Mouse (Mus musculus) adrenal gland, adult 2 months (tissue): ENCODE data around the gene Zfp866. TPM values are rescaled to one million over a fixed set of nuclear protein-coding genes. Genes with fewer than 3 reads are reported as not detected.

Source experiments
- DNase-seq: peaks from one replicate; pipeline ENCODE4 v3.0.0; 2021
- polyA plus RNA-seq: library from polyadenylated mRNA; depleted of rRNA; stranded (reverse); fragments of >200 nt; gene quantifications from 2 replicates; pipeline ENCODE4 v1.2.3, GENCODE M21; 2012; rRNA removed
- total RNA-seq, 2 experiments: library from RNA; stranded (reverse); gene quantifications; 2 replicates each; pipeline ENCODE4 v1.2.3; 2021

Gene Zfp866
- total and polyA plus RNA-seq, 3 experiments, result 3.5 to 21.4 (median 19.5) TPM

GRCm38 (mm10) chr8:69716403-69717231, 74.4 kb downstream of the Zfp866 start:
- peak; percentile 96 for DNase-seq

- no peak for DNase-seq
Observed at GRCm38 (mm10) chr8:69715366-69715765, 75.6 kb downstream of the Zfp866 start.

GRCm38 (mm10) chr8:69713516-69713915, 77.5 kb downstream of the Zfp866 start:
- DNase-seq, result no peak

Other genes starting within 250 kb of the Zfp866 start
- gene Zfp868, start 165.6 kb downstream of the Zfp866 start, total RNA-seq, result 10 to 100 TPM; 11.2 to 13.5 TPM
- 2.9 and 4.4 TPM in 2 replicates for gene Zfp868, start 165.6 kb downstream of the Zfp866 start, polyA plus RNA-seq
- gene Zfp964, start 136.7 kb downstream of the Zfp866 start, total RNA-seq, result 1 to 10 TPM; 2.0 to 2.9 TPM
- 0.18 and 0.21 TPM in 2 replicates for gene Zfp964, start 136.7 kb downstream of the Zfp866 start, polyA plus RNA-seq
- gene Zfp869, start 80.5 kb downstream of the Zfp866 start, total RNA-seq, result 10 to 100 TPM; 22.3 to 25.3 TPM
- gene Zfp869, start 80.5 kb downstream of the Zfp866 start, polyA plus RNA-seq, result 0.27 and 0.48 TPM in 2 replicates
- 1 to 10 TPM; 2.6 to 5.0 TPM for gene Zfp963, start 41.2 kb downstream of the Zfp866 start, total RNA-seq
- gene Zfp963, start 41.2 kb downstream of the Zfp866 start, polyA plus RNA-seq, result 0.51 and 1.3 TPM in 2 replicates
- gene Gm20422, start 16.3 kb downstream of the Zfp866 start, total RNA-seq, result 1 to 10 TPM in 1 of 2 experiments, not detected in 1; 2.3 TPM
- gene Gm20422, start 16.3 kb downstream of the Zfp866 start, polyA plus RNA-seq, result 0.25 and 0.33 TPM in 2 replicates
- 10 to 100 TPM; 40.8 to 43.4 TPM for gene Atp13a1, start within 50 bp of the Zfp866 start, total RNA-seq
- gene Atp13a1, start within 50 bp of the Zfp866 start, polyA plus RNA-seq, result 93.0 and 110 TPM in 2 replicates
- 10 to 100 TPM; 13.5 to 13.6 TPM for gene Gmip, start 17.5 kb upstream of the Zfp866 start, total RNA-seq
- gene Gmip, start 17.5 kb upstream of the Zfp866 start, polyA plus RNA-seq, result 30.3 and 36.6 TPM in 2 replicates
- gene Lpar2, start 31.3 kb upstream of the Zfp866 start, total RNA-seq, result 1 to 10 TPM; 1.2 to 2.9 TPM
- 2.0 and 2.5 TPM in 2 replicates for gene Lpar2, start 31.3 kb upstream of the Zfp866 start, polyA plus RNA-seq
- under 1 TPM; 0.38 to 0.69 TPM for gene Pbx4, start 41.3 kb upstream of the Zfp866 start, total RNA-seq
- 5.5 and 5.8 TPM in 2 replicates for gene Pbx4, start 41.3 kb upstream of the Zfp866 start, polyA plus RNA-seq
- under 1 TPM; 0.07 to 0.09 TPM for gene Cilp2, start 96.5 kb upstream of the Zfp866 start, total RNA-seq
- 0.39 and 1.1 TPM in 2 replicates for gene Cilp2, start 96.5 kb upstream of the Zfp866 start, polyA plus RNA-seq
- under 1 TPM; 0.35 to 0.66 TPM for gene Tssk6, start 111.0 kb upstream of the Zfp866 start, total RNA-seq
- gene Tssk6, start 111.0 kb upstream of the Zfp866 start, polyA plus RNA-seq, result 1.3 and 2.0 TPM in 2 replicates
- 100 to 1,000 TPM; 160 to 215 TPM for gene Ndufa13, start 111.4 kb upstream of the Zfp866 start, total RNA-seq
- 83.3 and 99.4 TPM in 2 replicates for gene Ndufa13, start 111.4 kb upstream of the Zfp866 start, polyA plus RNA-seq
- gene Yjefn3, start 111.5 kb upstream of the Zfp866 start, total RNA-seq, result 1 to 10 TPM; 1.9 to 4.2 TPM
- gene Yjefn3, start 111.5 kb upstream of the Zfp866 start, polyA plus RNA-seq, result 6.6 and 10.8 TPM in 2 replicates
- gene Gatad2a, start 205.2 kb upstream of the Zfp866 start, total RNA-seq, result 100 to 1,000 TPM; 102 to 116 TPM
- 92.3 and 105 TPM in 2 replicates for gene Gatad2a, start 205.2 kb upstream of the Zfp866 start, polyA plus RNA-seq